Mouse (Mus musculus) c-Kit-positive CD71-positive TER-119-negative erythroid progenitor cells, embryonic 14.5 days (primary cell): ENCODE measurements at regions not wholly inside any gene's neighbourhood (a gene's known extent, or its start where the extent isn't known, plus 50 kb on each side); places are given as distances from the start of the nearest gene placed in this dataset.
A peak's percentile ranks its signal among the peaks of the same experiment; 100 is the strongest.

Experiments used
- DNase-seq: peaks from one replicate; pipeline ENCODE4 v3.0.0-alpha.2; 2013; ENCODE audit warnings: low read depth

DNA sequence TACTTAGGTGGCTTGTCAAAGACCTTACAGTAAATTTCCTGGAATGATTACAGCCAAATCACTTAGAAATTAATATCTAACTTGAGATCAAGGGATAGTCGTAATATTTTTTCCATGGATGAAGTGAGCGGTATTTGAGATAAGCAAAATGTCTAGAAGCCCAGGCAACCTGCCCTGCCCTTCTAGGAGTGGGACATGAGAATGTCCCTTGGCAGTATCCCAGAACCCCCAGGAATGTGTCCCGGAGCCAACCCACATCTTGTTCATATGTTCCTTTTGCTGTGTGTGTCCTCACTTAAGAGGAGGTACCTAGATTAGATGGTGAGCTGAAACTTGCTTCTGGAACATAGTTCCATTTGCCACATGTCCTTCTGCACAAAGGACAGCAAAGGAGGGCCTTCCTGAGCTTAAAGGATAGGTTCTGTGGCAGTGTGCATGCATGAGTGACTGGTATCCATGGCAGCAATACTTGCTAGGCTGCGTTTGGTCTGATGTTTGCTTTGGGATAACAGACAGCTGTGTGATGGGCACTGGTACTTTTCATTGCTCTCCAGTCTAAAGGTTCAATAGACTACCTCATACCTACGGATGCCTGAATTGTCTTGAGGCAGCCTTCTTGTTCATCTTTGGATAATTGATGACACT lies 231.0 kb upstream of the Krr1 start:
- DNase-seq, result no peak

DNA sequence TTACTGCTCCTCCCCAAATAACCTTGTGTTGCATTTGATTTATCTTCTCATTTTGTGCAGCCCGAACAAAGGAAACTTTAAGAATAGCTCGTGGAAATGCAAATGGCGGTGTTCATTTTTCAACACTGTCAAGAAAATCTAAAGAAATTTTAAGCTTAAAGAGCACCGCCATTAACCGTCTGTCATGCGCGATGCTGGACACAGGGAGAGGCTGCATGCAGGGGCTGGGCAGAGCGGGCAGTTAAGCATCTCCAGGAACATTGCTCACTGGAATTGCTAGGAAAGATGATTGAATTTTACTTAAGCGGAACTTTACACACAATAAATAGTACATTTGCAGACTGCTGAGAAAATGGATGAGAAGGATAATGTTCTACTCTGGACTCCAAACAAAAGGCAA lies 229.2 kb upstream of the Krr1 start:
- no peak for DNase-seq

DNA sequence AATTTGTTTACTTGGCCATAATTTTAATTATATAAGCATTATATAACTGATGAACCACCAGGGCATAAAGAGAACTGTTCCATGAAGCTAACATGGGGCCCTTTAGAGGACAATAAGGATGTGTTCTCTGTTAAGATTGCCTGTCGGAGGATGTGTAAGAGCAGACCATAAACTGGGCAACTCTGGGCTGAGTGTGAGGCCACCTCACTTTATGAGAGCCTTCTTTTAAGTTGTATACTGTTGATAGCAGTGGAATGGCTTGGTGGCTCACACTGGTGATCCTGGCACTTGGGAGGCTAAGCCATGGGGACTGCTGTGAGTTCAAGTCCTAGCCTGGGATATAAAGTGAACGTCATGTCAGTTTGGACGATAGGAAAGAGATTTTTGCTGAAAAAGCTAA lies 227.3 kb upstream of the Krr1 start:
- no peak for DNase-seq

DNA sequence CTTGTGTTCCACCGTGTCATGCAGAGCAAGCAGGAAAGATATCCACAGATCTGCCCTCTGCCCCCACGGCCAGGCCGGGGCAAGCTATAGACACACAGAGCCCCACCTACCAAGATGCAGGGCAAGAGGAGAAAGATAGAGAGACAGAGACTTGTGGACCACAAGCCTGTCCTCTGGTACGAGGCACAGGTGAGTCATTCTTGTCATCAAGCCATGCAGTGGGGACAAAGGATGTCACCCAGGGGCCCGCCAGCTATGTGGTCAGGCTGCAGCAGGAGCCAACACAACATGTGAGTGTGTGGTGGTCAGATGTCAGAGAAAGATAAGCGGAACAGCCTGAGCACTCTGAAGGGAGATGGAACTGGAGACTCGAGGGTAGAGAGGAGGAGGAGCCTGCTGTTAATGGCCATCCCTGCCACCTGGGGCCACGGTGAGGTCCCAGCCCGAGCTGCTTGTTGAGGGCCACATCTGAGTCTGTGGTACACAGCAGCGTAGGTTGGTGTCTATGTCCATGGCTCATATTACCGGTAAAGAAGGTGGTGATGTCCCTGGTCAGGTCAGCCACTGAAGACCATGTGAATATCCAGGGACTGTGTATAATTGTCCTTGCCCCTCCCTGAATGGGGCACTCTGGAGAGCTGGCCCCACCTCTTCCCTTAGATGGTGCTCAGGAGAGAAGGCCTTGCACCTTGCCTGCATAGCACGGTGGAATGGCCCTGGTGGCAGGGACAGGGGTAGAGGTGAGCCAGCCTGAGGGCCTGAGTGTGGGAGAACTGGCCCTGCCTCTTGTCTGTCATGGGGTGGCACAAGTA lies 226.2 kb upstream of the Krr1 start:
- DNase-seq, result peak; percentile 2

DNA sequence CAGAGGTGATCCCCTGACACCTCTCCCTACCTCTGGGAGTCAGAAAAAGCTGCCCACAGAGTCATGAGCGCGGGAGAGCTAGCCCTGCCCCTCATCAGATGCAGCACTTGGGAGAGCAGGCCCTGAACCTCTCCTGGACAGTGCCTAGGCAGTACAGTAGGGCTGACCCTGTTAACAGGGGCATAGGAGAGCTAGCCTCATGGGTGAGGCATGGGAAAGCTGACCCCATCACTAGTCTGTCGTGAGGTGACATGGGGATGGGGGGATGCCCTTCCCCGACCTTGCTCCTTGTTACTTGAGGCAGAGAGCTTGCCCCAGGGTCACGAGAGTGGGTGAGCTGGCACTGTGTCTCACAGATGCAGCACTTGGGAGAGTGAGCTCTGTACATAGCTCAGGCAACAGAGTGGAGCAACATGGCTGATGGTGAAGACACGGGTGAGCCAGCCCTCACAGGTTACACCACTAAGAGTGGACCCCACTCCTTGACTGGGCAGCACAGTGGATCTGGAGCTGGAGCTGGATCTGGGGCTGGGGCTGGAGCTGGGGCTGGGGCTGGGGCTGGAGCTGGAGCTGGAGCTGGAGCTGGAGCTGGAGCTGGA lies 225.5 kb upstream of the Krr1 start:
- DNase-seq, result no peak

DNA sequence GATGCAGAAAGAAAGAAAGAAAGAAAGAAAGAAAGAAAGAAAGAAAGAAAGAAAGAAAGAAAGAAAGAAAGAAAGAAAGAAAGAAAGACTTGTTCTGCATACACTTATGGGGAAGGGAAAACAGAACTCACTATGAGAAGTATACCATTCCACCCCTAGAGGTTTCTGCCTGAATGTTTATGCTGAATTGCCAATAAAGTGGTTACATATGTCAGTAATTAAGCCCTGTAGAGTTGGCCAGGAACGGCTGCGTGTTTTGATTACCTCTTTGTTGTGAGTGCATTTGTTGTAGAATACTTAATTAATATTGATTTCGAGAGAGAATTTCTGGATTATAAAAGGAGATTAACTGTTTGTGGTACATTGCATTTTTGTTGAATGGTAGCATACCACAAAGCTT lies 224.0 kb upstream of the Krr1 start:
- DNase-seq, result no peak

DNA sequence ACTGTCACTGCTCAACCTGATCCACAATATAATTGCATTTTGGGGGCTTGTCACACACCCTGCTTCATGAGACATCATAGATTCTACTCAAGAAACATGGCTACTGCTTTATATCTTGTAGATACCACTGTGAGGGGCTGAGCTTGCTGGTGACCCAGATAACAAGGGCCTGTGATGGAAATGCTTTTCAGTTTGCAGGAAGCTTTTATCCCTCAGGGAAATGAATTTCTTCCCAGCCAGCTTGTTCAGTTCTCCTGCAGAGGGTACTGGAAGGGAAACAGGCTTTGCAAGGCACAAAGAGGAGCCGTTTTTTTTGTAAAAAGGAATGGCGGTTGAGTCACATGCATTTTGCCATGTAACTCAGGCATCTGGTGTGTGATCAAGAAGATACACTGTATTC lies 218.8 kb upstream of the Krr1 start:
- DNase-seq, result no peak

DNA sequence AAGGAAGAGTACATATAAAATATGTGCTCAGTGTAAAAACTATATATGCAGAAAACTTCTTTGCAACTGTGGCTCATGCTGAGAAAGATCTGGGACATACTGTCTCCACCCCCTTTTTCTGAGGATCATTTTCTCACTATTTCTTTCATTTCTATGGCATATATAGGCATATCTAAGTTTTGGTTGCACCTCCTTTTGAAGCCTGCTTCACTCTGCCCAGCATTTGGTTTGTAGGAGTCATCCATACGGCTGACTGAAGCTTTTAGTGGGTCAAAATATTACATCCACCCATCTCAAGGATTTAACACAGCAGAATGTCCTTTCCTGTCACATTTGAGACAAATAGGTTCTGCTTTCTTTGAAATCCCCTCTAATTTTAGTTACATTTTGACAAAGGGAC lies 216.5 kb upstream of the Krr1 start:
- DNase-seq, result no peak

DNA sequence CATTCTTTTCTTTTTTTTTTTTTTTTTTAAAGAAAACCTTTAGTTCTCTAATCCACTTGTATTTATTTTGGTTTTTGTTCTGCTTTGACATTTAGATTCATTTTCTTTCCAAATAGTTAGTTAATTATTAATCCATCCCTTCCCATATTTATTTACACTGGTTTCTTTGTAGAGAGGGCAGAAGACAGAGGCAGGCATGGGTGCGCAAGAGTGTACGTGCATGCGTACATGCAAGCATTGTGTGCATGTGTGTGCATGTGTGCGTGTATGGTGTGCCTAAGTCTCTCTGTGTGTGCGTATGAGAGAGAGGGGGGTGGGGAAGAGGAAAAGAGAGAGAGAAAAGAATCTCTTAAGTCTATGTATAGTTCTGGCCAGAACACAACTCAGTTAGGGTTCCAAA lies 215.9 kb upstream of the Krr1 start:
- DNase-seq, result no peak

DNA sequence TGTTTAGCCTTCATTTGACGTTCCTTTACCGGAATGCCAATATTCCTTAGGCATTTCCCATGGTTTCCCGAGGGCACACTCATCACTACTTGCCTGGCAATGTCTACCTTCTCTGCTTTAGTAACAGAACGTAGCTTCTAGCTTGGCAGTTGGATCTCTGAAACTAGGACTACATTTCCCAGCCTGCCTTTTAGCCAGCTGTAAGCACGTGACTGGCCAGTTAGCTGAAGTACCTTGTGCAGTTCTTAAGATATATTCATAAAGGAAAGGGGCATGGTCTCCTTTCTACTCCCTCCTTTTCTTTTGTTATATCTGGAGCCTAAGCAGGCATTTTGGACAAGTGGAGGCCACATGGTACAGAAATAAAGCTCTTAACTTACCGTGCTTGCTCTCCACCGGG lies 214.8 kb upstream of the Krr1 start:
- no peak for DNase-seq

DNA sequence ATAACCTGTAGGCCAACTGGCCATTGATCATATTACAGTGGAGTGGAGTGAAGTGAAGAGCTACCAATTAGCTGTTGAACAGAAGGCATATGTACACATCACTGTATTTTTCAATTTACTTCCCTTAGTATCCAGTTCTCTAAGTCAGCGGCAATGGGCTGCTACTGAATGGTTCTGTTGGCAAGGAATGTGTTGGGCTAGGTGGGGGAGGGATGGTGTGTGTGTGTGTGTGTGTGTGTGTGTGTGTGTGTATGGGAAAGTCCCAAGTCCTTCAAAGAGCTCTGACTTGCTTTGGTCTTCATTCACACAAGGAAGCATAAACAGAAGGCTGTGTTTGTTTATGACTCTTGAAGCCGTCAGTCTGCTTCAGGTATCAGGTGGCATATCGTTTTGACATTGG lies 213.0 kb upstream of the Krr1 start:
- no peak for DNase-seq

DNA sequence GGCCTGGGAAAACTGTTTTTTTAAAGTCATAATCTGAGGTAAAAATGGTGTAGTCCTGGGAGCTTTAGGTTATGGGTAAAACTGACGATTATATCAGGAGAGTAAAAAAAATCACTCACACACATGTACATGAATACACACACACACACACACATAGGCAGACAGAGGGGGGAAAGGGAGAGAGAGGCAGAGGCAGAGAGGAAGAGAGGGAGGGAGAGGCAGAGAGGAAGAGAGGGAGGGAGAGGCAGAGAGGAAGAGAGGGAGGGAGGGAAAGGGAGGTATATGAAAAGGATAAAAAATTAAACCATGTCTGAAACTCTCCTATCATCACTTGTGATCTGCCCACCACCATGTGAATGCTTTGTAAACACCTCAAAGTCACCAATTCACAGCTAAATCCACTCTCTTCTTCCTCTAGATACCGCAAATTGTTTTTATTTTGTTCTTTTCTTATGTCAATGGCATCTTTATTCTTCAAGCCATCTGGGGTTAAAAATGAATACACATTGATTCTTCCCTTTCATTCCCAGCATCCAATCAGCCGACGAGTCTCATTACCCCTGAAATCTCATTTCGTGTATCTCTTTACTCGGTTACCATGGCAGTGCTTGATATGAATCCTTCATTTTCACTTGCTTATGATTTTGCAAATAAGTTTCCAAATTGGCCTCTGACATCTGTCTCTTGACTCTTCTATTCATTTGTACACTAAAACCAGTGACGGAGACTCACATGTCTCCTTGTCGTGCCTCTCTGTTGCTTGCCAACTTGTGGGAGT lies 209.5 kb upstream of the Krr1 start:
- no peak for DNase-seq

DNA sequence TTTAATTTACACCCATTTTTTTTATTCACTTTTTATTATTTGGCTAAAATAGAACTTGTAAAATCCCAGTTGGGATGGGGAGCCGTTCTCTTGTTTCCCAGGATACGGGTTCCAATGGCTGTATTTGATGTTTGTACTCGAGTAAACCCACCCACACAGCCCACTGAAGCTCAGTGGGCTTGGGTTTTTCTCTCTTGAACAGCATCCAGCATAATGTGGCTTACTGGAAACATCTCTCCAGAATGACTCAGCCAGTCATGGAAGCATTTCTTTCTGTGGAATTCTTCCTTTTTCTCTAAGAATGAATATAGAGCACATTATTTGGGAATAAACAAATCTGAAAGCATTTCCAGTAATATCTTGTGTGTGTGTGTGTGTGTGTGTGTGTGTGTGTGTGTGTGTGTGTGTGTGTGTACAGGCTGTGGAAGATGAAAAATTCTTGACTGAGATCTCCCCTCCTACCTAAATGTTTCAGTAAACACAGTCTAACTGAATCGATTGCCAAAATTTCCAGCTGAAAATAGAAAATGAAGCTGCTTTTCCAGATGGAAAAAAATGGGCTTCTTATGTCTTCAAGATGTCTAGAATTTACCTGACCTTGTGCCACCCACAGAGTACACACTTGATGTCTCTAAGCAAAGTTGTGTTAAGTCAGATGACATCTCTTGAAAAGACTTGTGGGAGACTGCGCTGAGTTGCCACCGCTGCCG lies 205.3 kb upstream of the Krr1 start:
- DNase-seq, result no peak

DNA sequence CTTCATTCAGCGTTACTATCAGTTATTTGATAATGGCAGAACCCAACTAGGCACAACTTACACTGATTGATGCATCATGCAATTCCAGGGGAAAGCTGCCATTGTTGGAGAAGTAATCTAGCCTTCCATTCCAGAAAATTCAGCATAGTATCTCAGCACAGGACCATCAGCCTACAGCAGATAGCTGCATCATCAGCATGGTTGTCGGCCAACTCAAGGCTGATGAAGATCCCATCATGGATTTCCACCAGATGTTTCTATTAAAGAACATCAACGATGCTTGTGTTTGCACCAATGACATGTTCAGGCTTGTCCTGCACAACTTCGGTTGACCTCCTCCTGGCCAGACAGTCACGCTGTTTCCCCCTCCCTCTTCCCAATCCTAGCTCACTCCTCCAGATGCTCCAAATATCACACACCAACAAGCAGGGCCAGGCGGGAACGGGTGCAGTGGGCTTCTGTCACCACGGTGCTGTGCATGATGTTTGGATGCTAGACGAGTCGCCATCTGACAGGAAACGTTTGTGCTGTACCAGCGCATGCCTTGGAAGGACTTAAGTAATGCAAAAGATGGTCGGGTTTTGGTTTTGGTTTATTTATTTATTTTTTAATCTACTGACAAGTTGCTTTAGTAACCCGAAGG lies 204.5 kb upstream of the Krr1 start:
- DNase-seq, result no peak

DNA sequence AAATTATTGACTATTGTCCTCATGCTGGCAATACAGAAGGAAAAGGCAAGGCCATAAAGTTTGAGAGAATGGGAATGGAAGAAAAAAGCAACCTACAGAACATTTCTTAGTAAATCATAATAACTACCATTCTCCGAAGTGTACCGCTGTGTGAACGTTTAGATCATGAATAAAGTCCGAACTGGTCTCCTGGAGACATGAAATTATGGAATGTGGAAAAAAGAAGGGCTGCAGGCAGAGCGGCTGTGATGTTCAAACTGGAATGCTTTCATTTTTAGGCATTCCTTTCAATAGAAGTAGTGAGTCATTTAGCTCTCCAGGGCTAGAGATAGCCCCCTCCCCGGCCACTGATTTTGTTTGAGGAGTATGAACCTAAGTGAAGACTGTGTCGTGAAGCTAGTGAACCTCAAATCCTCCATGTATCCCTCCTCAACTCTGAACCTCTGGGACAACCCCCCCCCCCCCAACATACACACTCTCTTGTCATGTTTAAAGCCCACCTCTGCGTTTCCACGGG lies 202.9 kb upstream of the Krr1 start:
- DNase-seq, result no peak

DNA sequence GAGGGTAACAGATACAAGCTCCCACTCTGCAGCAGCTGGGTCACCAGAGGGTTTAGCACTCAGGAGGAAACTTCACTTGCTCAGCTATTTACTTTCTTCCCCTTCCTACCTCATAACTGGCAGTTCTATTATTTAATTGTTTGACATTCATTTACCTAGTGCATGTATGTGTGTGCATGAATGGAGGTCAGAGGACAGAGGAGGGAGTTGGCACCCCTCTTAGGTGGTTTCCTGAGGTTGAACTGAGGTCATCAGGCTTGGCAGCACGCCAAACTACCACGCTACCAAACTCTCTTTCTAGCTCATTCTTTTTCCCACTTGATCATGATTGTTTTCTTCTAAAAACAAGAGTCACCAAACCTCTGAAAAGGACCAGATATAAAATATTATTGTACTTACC lies 202.4 kb upstream of the Krr1 start:
- no peak for DNase-seq

DNA sequence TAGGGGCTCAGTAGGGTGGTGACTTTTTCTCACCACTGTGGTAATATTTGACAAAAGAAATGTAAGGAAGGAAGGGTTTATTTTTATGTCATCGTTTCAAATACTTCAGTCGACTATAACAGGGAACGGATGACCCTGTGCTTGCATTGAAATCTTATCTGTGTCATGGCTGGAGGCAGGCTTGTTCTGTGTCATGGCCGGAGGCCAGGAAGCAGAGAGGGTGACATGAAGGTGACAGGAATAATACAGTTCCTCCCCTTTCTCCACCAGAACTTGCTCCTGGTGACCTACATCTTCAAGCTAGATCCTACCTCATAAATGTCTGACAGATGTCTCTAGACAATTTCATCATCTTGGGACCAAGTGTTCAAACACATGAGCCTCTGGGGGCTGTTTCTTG lies 201.5 kb upstream of the Krr1 start:
- DNase-seq, result no peak

DNA sequence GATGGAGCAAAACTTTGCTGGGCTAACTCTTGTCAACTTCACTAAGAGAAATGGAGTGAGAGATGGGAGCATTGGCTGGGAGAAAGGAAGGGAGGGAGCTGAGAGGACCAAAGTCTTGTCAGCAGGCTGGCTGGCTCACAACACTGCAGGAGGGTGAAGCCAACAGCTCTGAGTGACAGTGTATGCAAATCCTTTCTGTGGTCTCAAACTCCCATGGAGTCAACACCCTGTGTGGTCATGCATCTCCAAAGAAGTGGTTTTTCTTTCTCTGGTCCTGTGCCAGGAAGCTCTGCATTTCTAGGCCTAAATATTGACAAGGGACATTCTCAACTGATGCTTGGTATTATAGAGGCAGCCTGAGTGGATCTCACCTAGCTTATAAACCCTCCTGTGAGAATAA lies 194.9 kb upstream of the Krr1 start:
- DNase-seq, result no peak

DNA sequence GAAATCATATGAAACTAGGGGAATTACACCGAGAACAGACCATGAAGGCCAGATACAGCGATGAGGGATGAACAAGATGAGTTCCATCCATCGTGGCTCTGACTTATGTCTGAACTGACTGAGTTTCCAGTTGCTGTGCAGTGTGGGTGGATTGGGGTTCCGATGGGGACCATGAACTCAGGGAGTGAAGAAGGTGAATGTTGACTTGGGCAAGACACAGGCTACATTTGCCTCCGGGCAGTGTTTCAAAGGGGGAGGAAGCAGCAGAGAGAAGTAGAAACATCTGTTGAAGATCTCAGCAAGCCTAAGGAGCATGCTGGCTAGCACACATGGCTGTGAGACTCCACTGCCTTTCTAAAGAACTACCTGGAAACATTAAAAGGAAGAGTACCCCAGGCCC lies 194.4 kb upstream of the Krr1 start:
- DNase-seq, result no peak

DNA sequence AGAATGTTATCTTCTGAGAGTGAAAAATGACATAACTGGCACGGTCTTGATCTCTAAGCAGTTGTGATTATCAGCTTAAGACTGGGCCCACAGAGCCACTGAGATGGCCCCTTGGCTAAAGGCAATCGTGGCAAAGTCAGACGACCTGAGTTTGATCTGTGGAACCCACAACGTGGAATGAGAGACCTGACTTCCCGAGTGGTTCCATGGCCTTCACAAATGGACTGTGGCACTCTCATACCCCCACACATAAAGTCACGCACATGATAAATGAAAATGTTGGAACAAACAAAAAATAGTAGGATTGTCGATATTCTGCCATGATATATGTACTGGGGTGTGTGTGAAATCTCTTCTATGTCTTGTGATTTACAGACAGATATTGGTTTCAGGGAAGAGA lies 192.5 kb upstream of the Krr1 start:
- DNase-seq, result no peak

DNA sequence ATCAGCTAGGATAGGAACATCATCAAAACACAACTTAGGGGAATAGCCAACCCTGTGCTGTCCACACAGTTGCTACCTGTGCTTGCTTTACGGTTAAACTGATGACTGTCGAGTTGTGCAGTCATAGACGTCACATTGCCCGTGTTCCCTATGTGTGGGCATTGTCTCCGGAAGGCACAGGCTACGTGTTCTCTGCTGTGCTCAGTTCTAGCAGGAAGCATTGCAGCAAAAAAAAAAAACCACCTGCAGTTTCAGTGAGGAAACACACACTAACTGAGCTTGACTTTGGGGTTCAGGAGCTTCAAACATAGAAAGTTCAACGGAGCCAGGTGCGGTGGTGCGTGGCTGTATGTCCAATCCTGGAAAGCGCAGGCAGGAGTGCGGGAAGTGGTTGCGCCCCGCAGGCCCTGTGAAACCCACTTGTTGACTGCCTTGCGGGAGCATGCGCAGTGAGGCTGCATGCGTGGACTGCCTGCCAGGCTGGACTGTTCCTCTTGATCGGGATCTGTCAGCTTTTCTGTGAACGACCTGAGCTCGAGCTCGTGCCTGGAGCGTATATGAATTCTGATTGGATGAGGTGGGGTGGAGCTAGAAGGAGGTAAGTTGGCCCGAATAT lies 190.2 kb upstream of the Krr1 start:
- no peak for DNase-seq
